Mouse (Mus musculus) embryonic fibroblast, embryonic 13.5 days (primary cell): ENCODE data around the gene Slc8a1.

Source experiments
- CTCF ChIP-seq: IDR thresholded peaks from 2 replicates; pipeline ENCODE4 v1.5.1; 2011; ENCODE audit warnings: mild to moderate bottlenecking, control low read depth, low read length, moderate library complexity, borderline replicate concordance; ENCODE audit not compliant: insufficient read depth
- POLR2A ChIP-seq: IDR thresholded peaks from 2 replicates; pipeline ENCODE4 v1.6.1; 2011; ENCODE audit warnings: low read depth, mild to moderate bottlenecking, control low read depth, low read length, moderate library complexity

GRCm38 (mm10) chr17:81523943-81524342 lies 214.2 kb downstream of the Slc8a1 start:
- TF ChIP-seq CTCF = no peak
- no peak for TF ChIP-seq POLR2A
